Mouse (Mus musculus): ENCODE results near the gene Dyrk1b. TPM values are rescaled to one million over a fixed set of nuclear protein-coding genes. Genes with fewer than 3 reads are reported as not detected.
A peak's percentile ranks its signal among the peaks of the same experiment; 100 is the strongest.

Dyrk1b gene
- polyA plus RNA-seq, 1 experiment, result 14.1 TPM

- TF ChIP-seq GATA1 (IDR thresholded peaks at IDR 0.05; ENCODE audit: low read length) (no peak), TAL1 (IDR thresholded peaks at IDR 0.05; ENCODE audit: low read length) (no peak)
- Histone ChIP-seq H3K4me3 (replicated peaks) (no peak overlapping the region), H3K36me3 (ENCODE audit: control insufficient read depth) (no peaks in the 10 kb centered on the region), H3K9me3 (ENCODE audit: control insufficient read depth, low read length) (peaks cover 7% of the 10 kb centered on the region), H3K27me3 (ENCODE audit: control insufficient read depth) (no peaks in the 10 kb centered on the region), H3K4me1 (ENCODE audit: control insufficient read depth) (peaks cover 22% of the 10 kb centered on the region)
These were observed 13.9 kb upstream of the Dyrk1b start for GRCm38 (mm10) chr7:28165406-28165805.

GRCm38 (mm10) chr7:28168320-28169115 lies 10.8 kb upstream of the Dyrk1b start:
- Histone ChIP-seq H3K36me3 (ENCODE audit: control insufficient read depth) (peaks cover under 1% of the 10 kb centered on the region), H3K9me3 (ENCODE audit: control insufficient read depth, low read length) (peaks cover 7% of the 10 kb centered on the region), H3K4me3 (replicated peaks) (peak overlapping the region; percentile 87), H3K27me3 (ENCODE audit: control insufficient read depth) (no peaks in the 10 kb centered on the region), H3K4me1 (ENCODE audit: control insufficient read depth) (peaks cover 46% of the 10 kb centered on the region)
- TF ChIP-seq TAL1 (IDR thresholded peaks at IDR 0.05; ENCODE audit: low read length) (no peak), GATA1 (IDR thresholded peaks at IDR 0.05; ENCODE audit: low read length) (peak; percentile 44)

- peaks cover 7% of the 10 kb centered on the region for H3K9me3 ChIP-seq (ENCODE audit: control insufficient read depth, low read length)
- TF ChIP-seq GATA1 (IDR thresholded peaks at IDR 0.05; ENCODE audit: low read length), result no peak
- no peak for TF ChIP-seq TAL1 (IDR thresholded peaks at IDR 0.05; ENCODE audit: low read length)
- no peaks in the 10 kb centered on the region for H3K27me3 ChIP-seq (ENCODE audit: control insufficient read depth)
- peak within 1 kb of the TSS; percentile 87 for H3K4me3 ChIP-seq (replicated peaks)
- peaks cover 48% of the 10 kb centered on the region for H3K4me1 ChIP-seq (ENCODE audit: control insufficient read depth)
- peaks cover 10% of the 10 kb centered on the region for H3K36me3 ChIP-seq (ENCODE audit: control insufficient read depth)
These were observed 9.5 kb upstream of the Dyrk1b start, which contains the start of gene Fbl for GRCm38 (mm10) chr7:28169489-28170422. TSS of gene Fbl (plus strand) at chr7:28169710.

GRCm38 (mm10) chr7:28175358-28175757 lies 3.9 kb upstream of the Dyrk1b start:
- TF ChIP-seq TAL1 (IDR thresholded peaks at IDR 0.05; ENCODE audit: low read length) (no peak), GATA1 (IDR thresholded peaks at IDR 0.05; ENCODE audit: low read length) (no peak)
- Histone ChIP-seq H3K4me1 (ENCODE audit: control insufficient read depth) (peaks cover 40% of the 10 kb centered on the region), H3K36me3 (ENCODE audit: control insufficient read depth) (peaks cover 52% of the 10 kb centered on the region), H3K4me3 (replicated peaks) (no peak overlapping the region), H3K9me3 (ENCODE audit: control insufficient read depth, low read length) (no peaks in the 10 kb centered on the region), H3K27me3 (ENCODE audit: control insufficient read depth) (no peaks in the 10 kb centered on the region)

GRCm38 (mm10) chr7:28179741-28180377 lies 590 bp downstream of the Dyrk1b start:
- Histone ChIP-seq H3K4me1 (ENCODE audit: control insufficient read depth) (peaks cover 32% of the 10 kb centered on the region), H3K9me3 (ENCODE audit: control insufficient read depth, low read length) (no peaks in the 10 kb centered on the region), H3K4me3 (replicated peaks) (peak overlapping the region; percentile 93), H3K36me3 (ENCODE audit: control insufficient read depth) (peaks cover 78% of the 10 kb centered on the region), H3K27me3 (ENCODE audit: control insufficient read depth) (no peaks in the 10 kb centered on the region)
- TF ChIP-seq GATA1 (IDR thresholded peaks at IDR 0.05; ENCODE audit: low read length) (no peak), TAL1 (IDR thresholded peaks at IDR 0.05; ENCODE audit: low read length) (no peak)

GRCm38 (mm10) chr7:28180890-28181289 lies 1.6 kb downstream of the Dyrk1b start:
- Histone ChIP-seq H3K4me3 (replicated peaks) (peak overlapping the region; percentile 93), H3K27me3 (ENCODE audit: control insufficient read depth) (no peaks in the 10 kb centered on the region), H3K36me3 (ENCODE audit: control insufficient read depth) (peaks cover 78% of the 10 kb centered on the region), H3K4me1 (ENCODE audit: control insufficient read depth) (peaks cover 32% of the 10 kb centered on the region), H3K9me3 (ENCODE audit: control insufficient read depth, low read length) (no peaks in the 10 kb centered on the region)
- TF ChIP-seq TAL1 (IDR thresholded peaks at IDR 0.05; ENCODE audit: low read length), result no peak
- TF ChIP-seq GATA1 (IDR thresholded peaks at IDR 0.05; ENCODE audit: low read length), result no peak

- TF ChIP-seq GATA1 (IDR thresholded peaks at IDR 0.05; ENCODE audit: low read length), result no peak
- TF ChIP-seq TAL1 (IDR thresholded peaks at IDR 0.05; ENCODE audit: low read length), result no peak
- Histone ChIP-seq H3K9me3 (ENCODE audit: control insufficient read depth, low read length) (no peaks in the 10 kb centered on the region), H3K27me3 (ENCODE audit: control insufficient read depth) (no peaks in the 10 kb centered on the region), H3K4me1 (ENCODE audit: control insufficient read depth) (peaks cover 32% of the 10 kb centered on the region), H3K36me3 (ENCODE audit: control insufficient read depth) (peaks cover 78% of the 10 kb centered on the region), H3K4me3 (replicated peaks) (peak overlapping the region; percentile 93)
These were observed 2.1 kb downstream of the Dyrk1b start for GRCm38 (mm10) chr7:28181376-28181775.

- no peak overlapping the region for H3K4me3 ChIP-seq (replicated peaks)
These were observed 3.1 kb downstream of the Dyrk1b start for GRCm38 (mm10) chr7:28182320-28182719.

More at GRCm38 (mm10) chr7:28182320-28182719, 3.1 kb downstream of the Dyrk1b start:
- Histone ChIP-seq H3K36me3 (ENCODE audit: control insufficient read depth) (peaks cover 78% of the 10 kb centered on the region), H3K9me3 (ENCODE audit: control insufficient read depth, low read length) (no peaks in the 10 kb centered on the region), H3K4me1 (ENCODE audit: control insufficient read depth) (peaks cover 32% of the 10 kb centered on the region), H3K27me3 (ENCODE audit: control insufficient read depth) (no peaks in the 10 kb centered on the region)
- TF ChIP-seq TAL1 (IDR thresholded peaks at IDR 0.05; ENCODE audit: low read length), result no peak
- TF ChIP-seq GATA1 (IDR thresholded peaks at IDR 0.05; ENCODE audit: low read length), result no peak
